Mouse (Mus musculus): ENCODE results near the gene Coro1a. TPM values are rescaled to one million over a fixed set of nuclear protein-coding genes. Genes with fewer than 3 reads are reported as not detected.

Gene Coro1a
- total RNA-seq, 2 experiments from 2014 or later = 12.7 to 14.6 TPM

DNA sequence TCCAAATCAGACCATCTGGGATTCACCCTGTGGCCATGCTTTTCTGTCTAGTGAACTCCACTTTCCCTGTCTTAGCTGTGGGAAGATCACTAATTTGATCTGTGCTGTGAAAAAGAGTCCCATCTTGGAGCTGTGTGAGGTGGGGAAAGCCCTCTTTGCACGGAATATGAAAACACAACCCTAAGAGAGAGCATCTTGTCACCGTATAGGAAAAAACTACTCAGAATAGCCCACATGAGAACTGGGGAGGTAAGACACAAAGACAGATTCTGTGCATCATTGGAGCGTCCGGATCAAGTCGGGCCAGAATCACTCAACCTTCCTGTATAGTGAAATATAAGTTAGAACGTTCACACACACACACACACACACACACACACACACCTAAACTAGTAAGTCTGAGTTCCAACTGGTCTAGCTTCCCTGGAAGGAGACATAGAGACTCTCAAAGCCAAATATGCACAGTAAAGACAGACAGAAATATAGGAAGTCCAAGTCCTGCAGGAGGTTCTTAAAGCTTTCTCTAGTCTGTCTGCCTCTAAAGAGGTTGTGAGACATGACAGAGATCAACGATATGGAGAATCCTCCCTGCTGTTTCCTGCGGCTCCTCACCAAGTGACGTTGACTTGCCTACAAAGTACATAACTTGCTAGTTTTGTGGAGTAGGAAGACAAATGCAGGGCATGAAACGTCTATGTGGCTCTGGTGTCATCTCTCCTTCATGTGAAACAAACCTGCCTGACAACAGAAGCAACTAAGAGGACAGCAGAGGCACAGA, 777 bp upstream of the Coro1a start:
- intact Hi-C loops (cut with DNase I) = no loop called here
- DNase-seq = no peak

DNA sequence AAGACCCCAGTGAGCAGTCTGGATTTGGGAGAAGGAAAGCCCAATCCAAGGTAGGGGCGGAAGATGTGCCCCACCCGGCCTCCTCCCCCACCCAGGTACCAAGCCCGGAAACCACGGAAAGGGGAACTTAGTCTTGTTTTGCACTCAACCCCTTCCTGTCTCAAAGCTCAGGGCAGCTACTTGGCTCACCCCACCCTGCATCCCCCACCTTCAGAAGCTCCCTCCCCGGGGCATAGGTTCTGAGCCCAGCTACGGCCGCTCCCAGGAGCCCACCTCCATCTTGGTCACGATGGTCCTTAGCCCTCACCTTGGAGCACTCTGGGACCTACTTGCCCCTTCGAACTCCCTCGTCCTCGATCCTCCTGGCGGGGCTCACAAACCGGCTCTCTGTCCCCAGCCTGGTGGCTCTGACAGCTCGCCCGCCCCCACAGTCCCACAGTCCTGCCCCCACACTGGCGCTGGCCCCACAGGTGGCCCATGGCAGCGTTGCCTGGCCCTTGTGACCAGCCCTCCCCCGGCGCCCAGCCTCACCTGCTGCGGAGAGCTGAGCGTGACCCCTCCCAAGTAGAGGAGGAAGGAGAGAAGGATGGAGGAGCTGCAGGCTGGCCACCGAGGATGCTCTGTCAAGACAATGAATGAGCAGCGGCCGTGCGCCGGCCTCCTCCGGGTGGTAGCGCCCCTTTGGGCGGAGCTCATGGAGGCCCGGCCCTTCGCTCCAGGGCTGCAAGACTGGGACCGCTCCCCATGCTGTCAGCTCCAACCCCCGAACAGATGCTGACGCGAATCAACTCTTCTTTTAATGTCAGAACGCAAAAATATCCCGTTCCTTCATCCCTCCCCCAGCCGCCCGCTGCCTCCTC, 3.2 kb downstream of the Coro1a start:
- peak; percentile 75 to 76 for DNase-seq

DNA sequence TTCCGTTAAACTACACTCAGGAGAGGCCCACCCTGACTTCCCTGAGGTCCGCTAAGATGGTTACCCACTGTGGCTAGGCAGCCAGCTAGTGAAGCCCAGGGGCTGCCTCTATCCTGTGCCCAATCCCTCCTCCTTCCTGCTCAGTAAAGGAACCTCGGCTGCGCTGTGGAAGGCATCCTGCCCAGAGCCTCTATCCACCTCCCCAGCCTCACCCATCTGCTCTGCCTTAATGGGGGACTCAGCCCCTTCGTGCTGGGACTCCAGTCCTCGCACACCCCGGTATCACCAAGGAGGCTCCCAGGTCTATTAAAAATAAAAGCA, 3.9 kb downstream of the Coro1a start:
- no peak for DNase-seq
- intact Hi-C loops (cut with DNase I) = no loop called here

More for the DNA sequence above, 3.2 kb downstream of the Coro1a start:
- intact Hi-C loops (cut with DNase I) = no loop called here

- intact Hi-C loops (cut with DNase I) = no loop called here
- DNase-seq = no peak
These were observed 4.5 kb downstream of the Coro1a start for GRCm38 (mm10) chr7:126702861-126703756.

DNA sequence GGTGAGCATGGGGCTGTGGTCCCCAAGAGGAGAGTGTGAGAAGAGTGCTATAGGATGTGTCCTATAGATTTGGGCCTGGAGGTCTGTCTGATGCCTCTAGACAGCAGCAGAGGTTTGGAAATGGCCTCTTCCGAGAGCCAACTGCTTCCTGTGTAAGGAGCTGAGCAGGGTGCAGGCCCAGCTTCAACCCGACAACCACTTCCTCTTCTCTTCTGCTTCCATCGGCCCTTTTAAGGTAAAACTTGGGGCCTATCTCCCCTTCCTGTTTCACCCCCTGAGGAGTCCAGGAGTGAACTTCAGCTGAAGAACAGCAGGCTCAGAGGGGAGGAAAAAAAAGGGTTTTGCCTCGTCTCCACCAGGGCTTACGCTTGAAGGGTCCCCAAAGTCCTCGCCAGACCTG, 5.2 kb downstream of the Coro1a start:
- intact Hi-C loops (cut with DNase I) = no loop called here
- DNase-seq = no peak

GRCm38 (mm10) chr7:126701559-126702357, 5.8 kb downstream of the Coro1a start:
- intact Hi-C loops (cut with DNase I) = no loop called here
- no peak for DNase-seq

- peak; percentile 91 to 95 for DNase-seq
- intact Hi-C loops (cut with DNase I) = no loop called here
These were observed 6.5 kb downstream of the Coro1a start for GRCm38 (mm10) chr7:126701070-126701469.

DNA sequence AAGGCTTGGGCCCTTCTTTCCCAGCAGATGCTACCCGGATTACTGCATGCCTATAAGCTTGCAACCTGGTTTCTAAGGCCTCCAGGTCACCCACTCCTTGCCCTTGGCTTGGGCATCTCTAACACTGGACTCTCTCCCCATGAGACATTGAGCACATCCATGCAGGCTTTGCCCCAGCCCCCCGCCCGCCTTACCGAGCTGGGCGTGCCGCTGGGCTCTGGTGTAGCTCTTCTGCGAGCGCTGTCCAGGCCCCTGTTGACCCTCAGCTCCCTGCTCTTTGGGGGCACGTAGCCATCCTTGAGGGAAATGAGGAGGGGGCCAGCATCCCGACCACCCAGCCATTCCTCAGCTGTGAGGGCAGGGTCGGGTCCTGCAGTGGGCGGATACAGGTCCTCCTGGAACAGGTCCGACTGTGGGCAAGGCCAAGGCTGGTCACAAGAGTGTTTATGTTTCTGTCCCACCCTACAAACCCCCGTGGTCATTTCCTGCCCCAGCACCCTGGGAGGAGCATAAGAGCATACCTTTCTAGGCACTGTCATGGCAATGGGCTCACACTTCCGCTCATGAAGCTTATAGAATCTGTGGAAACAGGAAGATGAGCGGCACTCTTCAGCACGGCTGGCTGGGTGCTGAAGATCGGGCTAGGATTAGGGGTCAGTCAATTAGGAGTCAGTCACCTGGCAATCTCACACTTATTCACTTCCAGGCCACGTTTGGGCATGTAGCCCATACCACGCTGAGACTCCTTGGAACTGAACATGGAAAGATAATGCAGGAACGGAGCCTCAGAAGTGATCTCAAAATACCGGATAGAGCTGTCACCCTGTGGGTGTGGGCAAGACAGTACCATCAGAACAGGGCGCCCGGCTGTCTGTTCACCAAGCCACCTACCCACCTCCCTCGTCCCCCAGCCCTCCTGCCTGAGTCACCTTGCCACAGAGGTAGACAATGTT, 7.2 kb downstream of the Coro1a start:
- no peak for DNase-seq
- intact Hi-C loops (cut with DNase I) = no loop called here

- intact Hi-C loops (cut with DNase I) = loop anchor here (5.0 kb wide), 1 partner anchor 216 kb away; no protein-coding TSS in a partner anchor
- DNase-seq = no peak
These were observed 9.7 kb downstream of the Coro1a start for GRCm38 (mm10) chr7:126697838-126698237.

DNA sequence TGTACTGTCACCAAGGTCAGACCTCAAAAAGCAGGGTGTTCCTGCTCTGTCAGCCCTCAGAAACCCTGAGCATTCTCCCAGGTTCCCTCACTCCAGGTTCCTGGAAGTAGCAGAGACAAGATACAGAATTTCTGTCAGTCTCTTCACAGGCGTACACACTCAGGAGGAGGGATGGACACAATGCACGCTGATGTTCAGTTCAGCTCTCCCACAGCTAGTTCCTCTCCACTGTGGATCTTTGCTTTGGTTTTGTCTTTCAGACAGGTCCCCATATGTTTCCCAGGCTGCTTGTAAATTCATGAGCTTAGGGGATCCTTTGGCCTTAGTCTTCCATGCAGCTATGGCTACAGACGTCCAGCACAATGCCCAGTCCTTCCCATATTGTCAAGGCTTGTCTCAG, 10.7 kb downstream of the Coro1a start:
- no peak for DNase-seq
- intact Hi-C loops (cut with DNase I) = loop anchor here (5.0 kb wide), 1 partner anchor 215 kb away; no protein-coding TSS in a partner anchor

DNA sequence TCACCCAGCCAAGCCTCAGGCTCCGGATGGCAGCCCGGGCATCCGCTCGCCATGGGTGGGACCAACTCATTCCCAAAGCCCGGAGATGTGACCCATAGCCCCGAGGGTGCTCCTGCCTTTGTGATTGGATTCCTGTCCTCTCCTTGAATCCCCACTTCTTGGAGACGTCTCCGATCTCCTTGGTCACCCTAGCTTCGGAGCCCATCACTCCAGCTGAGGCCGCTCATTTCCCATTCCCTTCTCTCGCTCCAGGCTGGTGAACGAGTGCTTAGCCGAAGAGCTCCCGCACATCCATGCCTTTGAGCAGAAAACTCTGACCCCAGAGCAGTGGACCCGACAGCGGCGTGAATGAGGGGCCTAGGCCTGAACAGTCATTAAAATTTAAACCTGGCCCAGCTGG, 11.3 kb downstream of the Coro1a start:
- intact Hi-C loops (cut with DNase I) = loop anchor here (5.0 kb wide), 1 partner anchor 214 kb away; no protein-coding TSS in a partner anchor

GRCm38 (mm10) chr7:126695631-126696207, 11.9 kb downstream of the Coro1a start, which contains the start of gene Slx1b:
Gene Slx1b (minus strand): TSS chr7:126695784.
- DNase-seq = peak; percentile 97
- intact Hi-C loops (cut with DNase I) = loop anchor here (2.0 to 5.0 kb wide), 2 partner anchors 117 to 213 kb away; no protein-coding TSS in a partner anchor

More for the DNA sequence above, 11.3 kb downstream of the Coro1a start:
- no peak for DNase-seq

GRCm38 (mm10) chr7:126695210-126695611, 12.4 kb downstream of the Coro1a start, which contains the start of gene Bola2:
Gene Bola2 (plus strand): TSS chr7:126695401.
- peak; percentile 77 to 81 for DNase-seq
- intact Hi-C loops (cut with DNase I) = loop anchor here (2.0 to 5.0 kb wide), 2 partner anchors 116 to 213 kb away; no protein-coding TSS in a partner anchor

- intact Hi-C loops (cut with DNase I) = loop anchor here (2.0 to 5.0 kb wide), 2 partner anchors 116 to 212 kb away; no protein-coding TSS in a partner anchor
- no peak for DNase-seq
These were observed 13.0 kb downstream of the Coro1a start for GRCm38 (mm10) chr7:126694441-126695051.

DNA sequence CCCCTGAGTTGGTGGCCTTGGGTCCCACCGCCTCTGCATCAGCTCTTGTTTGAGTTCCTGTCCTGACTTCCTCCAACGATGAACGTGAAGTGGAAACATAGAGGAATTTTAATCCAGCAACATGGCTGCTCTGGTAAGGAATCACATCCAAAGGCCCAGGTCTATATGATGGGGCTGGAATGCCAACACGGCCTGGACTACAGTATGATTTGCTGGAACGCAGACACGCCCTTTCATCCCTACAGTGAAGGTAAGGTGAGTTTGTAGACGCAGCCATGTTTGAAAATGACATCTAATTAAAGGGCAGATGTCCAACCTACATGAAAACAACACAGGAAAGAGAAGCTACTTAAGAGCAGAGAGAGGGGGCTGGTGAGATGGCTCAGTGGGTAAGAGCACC, 13.8 kb downstream of the Coro1a start:
- no peak for DNase-seq
- intact Hi-C loops (cut with DNase I) = loop anchor here (1.0 to 2.0 kb wide), 2 partner anchors 50 to 115 kb away; no protein-coding TSS in a partner anchor

GRCm38 (mm10) chr7:126693256-126693655, 14.3 kb downstream of the Coro1a start:
- DNase-seq = peak; percentile 88 to 93
- intact Hi-C loops (cut with DNase I) = loop anchor here (1.0 kb wide), 1 partner anchor 50 kb away; no protein-coding TSS in a partner anchor

- no peak for DNase-seq
- intact Hi-C loops (cut with DNase I) = no loop called here
These were observed 15.2 kb downstream of the Coro1a start for GRCm38 (mm10) chr7:126692426-126692825.
